Mouse (Mus musculus) kidney, adult 2 months (tissue): ENCODE measurements around the gene Cdca8. TPM values are rescaled to one million over a fixed set of nuclear protein-coding genes. Genes with fewer than 3 reads are reported as not detected.
"Not testable (repeated sequence)": the region's sequence is repeated elsewhere in the genome, so short reads cannot be mapped to it uniquely, and the experiment has no call there.

Source experiments
- DNase-seq: peaks from one replicate; pipeline ENCODE4 v3.0.0; 2021
- H3K27ac ChIP-seq: fragments of 200-500 bp; 2 replicates; pipeline ENCODE4 v1.5.1; 2012; ENCODE audit warnings: low read depth, low read length, control low read depth, inconsistent platforms; ENCODE audit not compliant: insufficient read depth
- H3K27me3 ChIP-seq: fragments of 200-500 bp; replicated peaks from 2 replicates; pipeline ENCODE4 v1.6.1; 2012; ENCODE audit warnings: mild to moderate bottlenecking, moderate library complexity, low read length, inconsistent platforms; ENCODE audit not compliant: control insufficient read depth, insufficient read depth
- H3K36me3 ChIP-seq: fragments of 200-500 bp; 2 replicates; pipeline ENCODE4 v1.6.1; 2012; ENCODE audit warnings: mild to moderate bottlenecking, moderate library complexity, low read length, inconsistent platforms; ENCODE audit not compliant: control insufficient read depth, insufficient read depth
- H3K4me1 ChIP-seq: fragments of 200-500 bp; 2 replicates; pipeline ENCODE4 v1.6.1; 2011; ENCODE audit warnings: low read length; ENCODE audit not compliant: control insufficient read depth, insufficient read depth
- H3K4me3 ChIP-seq: fragments of 200-500 bp; 2 replicates; pipeline ENCODE4 v1.5.1; 2011; ENCODE audit warnings: mild to moderate bottlenecking, low read depth, low read length, control low read depth; ENCODE audit not compliant: insufficient read depth
- CTCF ChIP-seq: fragments of 200-500 bp; conservative IDR thresholded peaks from 2 replicates; pipeline ENCODE4 v1.5.1; 2011; ENCODE audit warnings: low read depth, mild to moderate bottlenecking, control low read depth, low read length, moderate library complexity, mixed read lengths; ENCODE audit not compliant: insufficient read depth, insufficient read length
- POLR2A ChIP-seq: fragments of 200-500 bp; IDR thresholded peaks from one replicate; pipeline ENCODE4 v1.6.1; 2011; ENCODE audit warnings: low read depth, low read length, control low read depth
- whole genome bisulfite sequencing: fragments of 180-500 bp; shearing (Covaris S2); methylation state at CpG from one replicate; pipeline ENCODE4 v1.1.7; 2018; 5-methylcytosine and 5-hydroxymethylcytosine counted together
- polyA plus RNA-seq: library from polyadenylated mRNA; depleted of rRNA; stranded (reverse); fragments of >200 nt; gene quantifications from 2 replicates; pipeline ENCODE4 v1.2.3, GENCODE M21; 2012; rRNA removed

The Cdca8 gene
- 1.4 and 1.5 TPM in 2 replicates for polyA plus RNA-seq

DNA sequence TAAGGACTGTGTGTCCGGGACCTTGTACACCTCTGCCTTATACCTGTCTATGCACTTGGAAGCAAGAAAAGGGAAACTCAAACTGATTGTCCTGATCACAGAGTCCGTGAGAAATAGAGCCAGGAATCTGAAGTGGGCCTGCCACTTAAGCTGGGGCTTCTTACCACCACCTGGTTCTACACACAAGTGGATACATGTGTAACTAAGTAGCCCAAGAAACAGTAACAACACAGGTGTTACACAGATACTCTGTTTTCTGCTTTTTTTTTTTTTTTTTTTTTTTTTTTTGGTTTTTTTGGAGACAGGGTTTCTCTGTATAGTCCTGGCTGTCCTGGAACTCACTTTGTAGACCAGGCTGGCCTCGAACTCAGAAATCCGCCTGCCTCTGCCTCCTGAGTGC lies at the start of gene Cdca8:
TSS of gene Cdca8 (minus strand) at position 101 of the 400 bp plus-strand sequence.
- 89% methylated on average over 4 of the region's 4 CpGs for WGBS
- not testable (repeated sequence) for DNase-seq, H3K27ac ChIP-seq, H3K4me1 ChIP-seq, H3K4me3 ChIP-seq, H3K36me3 ChIP-seq, H3K27me3 ChIP-seq

DNA sequence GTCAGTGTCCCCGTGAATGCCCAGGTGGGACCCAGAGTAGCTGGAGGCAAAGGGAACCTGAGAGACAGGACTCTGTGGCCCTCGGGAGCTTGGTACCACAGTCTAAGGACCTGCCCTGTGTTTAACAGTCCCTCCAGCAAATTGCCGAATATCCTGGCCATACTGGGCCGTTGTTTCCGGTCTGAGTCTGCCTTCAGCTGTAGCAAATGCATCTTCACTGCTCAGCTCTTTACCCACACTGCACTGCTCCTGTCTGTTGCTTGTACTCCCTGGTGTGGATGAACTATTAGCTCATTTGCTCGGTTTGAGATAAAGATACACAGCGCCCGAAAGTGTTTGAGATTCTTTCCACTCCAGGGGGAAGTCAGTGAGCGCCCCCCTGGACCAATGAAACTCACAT lies 49.3 kb upstream of the Cdca8 start:
- WGBS = 28% methylated on average over 9 of the region's 9 CpGs
- Histone ChIP-seq H3K27me3 (0 out of 2 replicates have a peak, but pooled peaks cover 1% of the 10 kb centered on the region), H3K36me3 (no peaks in the 10 kb centered on the region), H3K4me1 (no peaks in the 10 kb centered on the region), H3K27ac (no peak overlapping the region), H3K4me3 (no peak overlapping the region)
- no peak for DNase-seq
- no peak for TF ChIP-seq POLR2A
- TF ChIP-seq CTCF = no peak

- Histone ChIP-seq H3K27ac (no peak overlapping the region), H3K36me3 (no peaks in the 10 kb centered on the region), H3K27me3 (0 out of 2 replicates have a peak, but pooled peaks cover 1% of the 10 kb centered on the region), H3K4me1 (no peaks in the 10 kb centered on the region), H3K4me3 (no peak overlapping the region)
- TF ChIP-seq POLR2A = no peak
- TF ChIP-seq CTCF = no peak
- WGBS = 16% methylated on average over 10 of the region's 10 CpGs
- no peak for DNase-seq
Observed at GRCm38 (mm10) chr4:124987711-124988097, 48.6 kb upstream of the Cdca8 start.

DNA sequence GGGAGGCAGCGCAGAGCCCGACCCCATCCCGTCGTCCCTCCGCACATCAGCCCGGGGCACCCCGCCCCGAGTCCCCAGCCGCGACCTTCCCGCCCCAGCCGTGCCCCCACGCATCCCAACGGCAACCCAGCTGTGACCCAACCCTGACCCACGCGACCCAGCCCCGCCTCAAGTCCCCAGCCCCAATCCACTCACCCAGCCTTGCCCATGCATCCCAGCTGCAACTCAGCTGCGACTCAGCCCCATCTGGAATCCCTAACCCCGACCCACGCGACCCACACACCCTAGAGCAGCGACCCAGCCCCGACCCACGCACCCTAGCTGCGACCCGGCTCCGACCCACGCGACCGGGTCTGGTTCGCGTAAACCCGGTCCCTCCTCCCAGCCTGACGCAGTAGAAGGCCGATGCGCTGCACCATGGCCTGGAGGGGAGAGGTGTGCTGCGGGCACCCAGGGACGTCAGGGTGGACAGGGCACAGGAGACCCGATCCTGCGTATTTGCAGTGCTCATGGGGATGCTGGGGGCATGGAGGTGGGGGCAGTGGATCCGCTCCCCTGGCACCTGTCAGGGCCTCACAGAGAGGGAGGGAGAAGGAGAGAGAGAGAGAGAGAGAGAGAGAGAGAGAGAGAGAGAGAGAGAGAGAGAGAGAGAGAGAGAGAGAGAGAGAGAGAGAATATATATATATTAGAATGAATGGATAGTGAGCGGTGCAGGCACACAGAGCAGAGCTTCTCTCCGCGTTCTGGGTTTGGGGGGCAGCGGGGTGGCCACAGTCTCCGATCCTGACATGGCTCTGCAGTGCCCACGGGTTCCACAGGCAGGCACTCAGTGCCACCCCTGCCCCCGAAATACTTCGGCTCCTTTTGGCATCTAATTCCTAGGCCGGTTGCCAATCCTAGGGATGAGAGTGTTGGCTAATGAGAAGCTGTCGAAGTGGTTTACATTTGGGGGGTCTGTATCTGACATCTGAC lies 47.9 kb upstream of the Cdca8 start:
- no peaks in the 10 kb centered on the region for H3K36me3 ChIP-seq
- 0 out of 2 replicates have a peak, but pooled peaks cover 1% of the 10 kb centered on the region for H3K27me3 ChIP-seq
- no peak overlapping the region for H3K4me3 ChIP-seq
- TF ChIP-seq POLR2A (no peak), CTCF (no peak)
- WGBS = 3% methylated on average over 51 of the region's 51 CpGs
- no peaks in the 10 kb centered on the region for H3K4me1 ChIP-seq
- H3K27ac ChIP-seq = no peak overlapping the region
- no peak for DNase-seq

DNA sequence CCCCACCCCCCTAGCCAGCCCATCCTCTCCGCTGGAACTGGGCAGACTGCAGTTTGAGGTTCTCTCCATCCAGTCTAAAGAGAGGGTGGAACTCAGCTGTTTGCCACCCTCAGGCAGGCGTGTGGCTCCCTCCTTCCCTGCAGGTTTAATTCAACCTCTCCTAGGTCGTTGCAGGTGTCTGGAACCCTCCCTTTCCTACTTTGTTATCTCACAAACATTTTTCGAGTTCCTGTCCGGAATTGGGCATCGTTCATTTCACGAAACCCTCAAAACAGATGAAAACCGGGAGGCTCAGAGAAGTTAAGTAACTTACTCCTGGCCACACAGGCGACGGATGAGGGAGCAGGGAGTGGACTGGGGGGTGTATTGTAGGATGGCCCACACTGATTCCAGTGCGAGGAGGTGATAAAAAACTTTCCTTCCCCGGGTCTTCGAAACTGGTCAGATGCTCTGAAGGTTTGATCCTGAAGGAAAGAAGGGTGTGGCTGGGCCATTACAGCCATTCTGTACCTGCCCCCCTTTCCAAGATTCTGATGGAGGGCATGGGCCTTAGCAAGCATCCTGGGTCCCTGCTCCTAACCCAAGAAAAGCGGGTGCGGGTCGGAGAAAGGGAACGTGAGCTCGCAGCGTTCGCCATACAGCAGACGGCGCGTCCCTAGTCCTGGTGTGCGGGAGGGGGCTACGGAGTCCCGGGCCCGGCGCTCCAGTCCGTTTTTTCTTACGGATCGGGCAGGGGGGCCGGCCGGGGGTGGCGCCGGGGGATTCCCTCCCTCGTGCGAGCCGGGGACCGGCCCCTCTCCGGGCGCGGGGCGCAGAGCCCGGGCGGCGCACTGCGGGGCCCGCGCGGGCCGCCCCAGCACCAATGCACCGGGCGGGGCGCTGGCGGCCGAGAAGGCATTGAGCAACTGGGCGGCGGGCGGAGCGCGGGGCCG lies 46.8 kb upstream of the Cdca8 start, which contains the start of gene Rspo1:
TSS of gene Rspo1 (plus strand) at position 760 of the 932 bp plus-strand sequence.
- H3K36me3 ChIP-seq = no peaks in the 10 kb centered on the region
- H3K4me1 ChIP-seq = no peaks in the 10 kb centered on the region
- H3K27ac ChIP-seq = no peak within 1 kb of the TSS
- 2% methylated on average over 59 of the region's 62 CpGs for WGBS
- no peak for TF ChIP-seq CTCF
- no peak for TF ChIP-seq POLR2A
- 0 out of 2 replicates have a peak, but pooled peaks cover 1% of the 10 kb centered on the region for H3K27me3 ChIP-seq
- H3K4me3 ChIP-seq = no peak within 1 kb of the TSS
- no peak for DNase-seq

DNA sequence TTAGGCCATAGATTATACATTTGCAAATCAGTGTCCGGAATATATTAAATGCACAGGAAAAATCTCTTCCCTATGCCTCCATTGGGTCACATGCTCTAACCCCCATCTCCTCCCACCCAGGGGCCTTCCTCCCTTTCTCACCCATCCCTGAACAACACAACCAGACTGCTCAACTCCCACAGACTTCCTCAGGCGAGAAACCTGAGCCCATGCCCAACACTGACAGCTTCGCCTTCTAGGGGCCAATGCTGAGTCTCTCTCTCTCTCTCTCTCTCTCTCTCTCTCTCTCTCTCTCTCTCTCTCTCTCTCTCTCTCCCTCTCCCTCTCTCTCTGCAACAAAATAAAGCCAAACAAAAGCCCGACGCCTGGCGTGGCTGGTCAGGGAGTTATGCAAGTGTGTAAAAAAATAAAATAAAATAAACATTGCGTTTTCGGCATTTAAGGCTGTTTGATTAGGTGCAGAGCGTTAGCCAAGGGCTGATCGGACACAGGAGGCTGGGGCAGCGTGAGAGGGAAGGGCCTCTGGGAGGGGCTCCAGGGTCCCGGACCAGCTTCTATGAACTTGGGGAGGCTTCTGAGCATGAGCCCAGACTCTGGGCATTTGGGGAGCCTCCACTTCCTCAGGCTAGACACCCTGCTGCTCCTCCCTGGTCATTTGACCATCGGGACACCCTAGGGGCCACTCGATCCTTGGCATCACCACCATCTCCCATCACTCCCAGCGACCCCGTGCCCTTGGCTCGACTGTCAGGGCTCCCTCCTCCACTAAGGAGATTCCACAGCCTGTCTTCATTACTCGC lies 46.0 kb upstream of the Cdca8 start:
- no peak for TF ChIP-seq CTCF
- no peak for TF ChIP-seq POLR2A
- no peaks in the 10 kb centered on the region for H3K4me1 ChIP-seq
- H3K4me3 ChIP-seq = no peak overlapping the region
- 0 out of 2 replicates have a peak, but pooled peaks cover 1% of the 10 kb centered on the region for H3K27me3 ChIP-seq
- no peaks in the 10 kb centered on the region for H3K36me3 ChIP-seq
- 7% methylated on average over 18 of the region's 18 CpGs for WGBS
- H3K27ac ChIP-seq = no peak overlapping the region
- no peak for DNase-seq
